In the genomic region with DNA sequence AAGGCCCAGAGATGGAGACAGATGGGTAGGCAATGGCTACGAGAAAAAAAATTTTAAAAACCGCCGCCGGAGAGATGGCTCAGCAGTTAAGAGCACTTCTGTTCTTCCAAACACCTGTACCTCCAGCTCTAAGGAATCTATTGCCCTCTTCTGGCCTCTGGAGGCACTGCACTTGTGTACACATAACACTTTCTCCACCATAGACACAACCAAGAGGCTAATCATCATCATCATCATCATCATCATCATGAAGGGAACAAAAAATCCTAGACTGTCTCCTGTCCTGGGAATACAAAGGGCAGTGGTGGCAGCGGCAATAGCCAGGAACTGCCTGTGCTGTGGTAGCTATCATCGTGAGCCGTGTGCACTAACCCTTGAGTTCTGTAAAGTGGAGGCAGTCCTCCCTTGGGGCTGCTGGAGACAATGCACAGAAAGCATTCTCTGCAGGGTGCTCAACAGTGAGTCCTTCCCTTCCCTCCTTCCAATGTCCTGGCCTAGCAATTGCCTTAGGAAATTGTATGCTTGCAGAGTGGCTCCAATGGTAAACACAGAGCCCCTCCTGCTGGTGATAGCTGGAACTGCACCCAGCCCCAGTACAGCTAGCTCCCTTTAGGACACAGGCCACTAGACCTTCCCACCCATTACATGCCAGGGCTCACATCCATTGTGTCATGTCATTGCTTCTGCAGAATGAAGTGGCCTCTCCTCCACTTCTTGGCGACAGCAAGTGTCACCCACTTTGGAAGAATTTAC, we compare ENCODE assay signal across 9 mouse cellular contexts. TPM values are rescaled to one million over a fixed set of nuclear protein-coding genes. Genes with fewer than 3 reads are reported as not detected.
DNase-seq lines count a peak whose midpoint lies in the region; ATAC-seq and TF ChIP-seq lines count a peak whose summit lies in the region.
"Had no signal": no experiment of that assay in that cellular context is flagged by ENCODE, and none has a peak within 500 bp of the region (broad histone marks: within the 10 kb centered on the region; RNA-seq: fewer than 3 reads in every experiment).

No protein-coding gene starts in this region.

- no peak overlapping the region for H3K4me2 ChIP-seq in midbrain, embryonic 15.5 days
- H3K4me2 ChIP-seq in liver, embryonic 11.5 days: no peak overlapping the region
- H3K4me2 ChIP-seq: heart, embryonic 13.5 days had no signal

- no peaks in the 10 kb centered on the region for H3K27me3 ChIP-seq in midbrain, embryonic 10.5 days (ENCODE audit: low read depth, poor library complexity, severe bottlenecking)
- no peaks in the 10 kb centered on the region for H3K27me3 ChIP-seq in midbrain, embryonic 15.5 days (replicated peaks)
- H3K27me3 ChIP-seq in liver, embryonic 11.5 days (replicated peaks; ENCODE audit: control insufficient read depth, insufficient read depth, low read length): no peaks in the 10 kb centered on the region
- H3K27me3 ChIP-seq: heart, embryonic 13.5 days had no signal

- TF ChIP-seq CTCF in bone marrow macrophage, adult 2 months (IDR thresholded peaks at IDR 0.05; ENCODE audit: low read depth, low read length): peak; percentile 96

- ATAC-seq in midbrain, embryonic 15.5 days (replicated peaks): no peak
- peak; percentile 75 for ATAC-seq in liver, embryonic 11.5 days (replicated peaks; ENCODE audit: low FRiP score)

- no peak for TF ChIP-seq POLR2A in bone marrow macrophage, adult 2 months (IDR thresholded peaks at IDR 0.05; ENCODE audit: borderline replicate concordance, low read depth, low read length)

- no peak overlapping the region for H3K4me3 ChIP-seq in midbrain, embryonic 10.5 days
- H3K4me3 ChIP-seq in midbrain, embryonic 15.5 days: no peak overlapping the region
- no peak overlapping the region for H3K4me3 ChIP-seq in bone marrow macrophage, adult 2 months (ENCODE audit: insufficient read depth, low read length)
- no peak overlapping the region for H3K4me3 ChIP-seq in liver, embryonic 11.5 days (ENCODE audit: low read depth, low read length)
- H3K4me3 ChIP-seq: heart, embryonic 13.5 days had no signal

- no peaks in the 10 kb centered on the region for H3K4me1 ChIP-seq in midbrain, embryonic 10.5 days
- no peaks in the 10 kb centered on the region for H3K4me1 ChIP-seq in midbrain, embryonic 15.5 days
- peaks cover 9% of the 10 kb centered on the region for H3K4me1 ChIP-seq in bone marrow macrophage, adult 2 months (ENCODE audit: control insufficient read depth, insufficient read depth, low read length)
- H3K4me1 ChIP-seq in liver, embryonic 11.5 days (replicated peaks; ENCODE audit: control insufficient read depth, insufficient read depth, low read length): no peaks in the 10 kb centered on the region
- H3K4me1 ChIP-seq: heart, embryonic 13.5 days had no signal

- DNase-seq in midbrain, embryonic 10.5 days (ENCODE audit: low spot score): peak; percentile 67
- peak; percentile 14 to 23 for DNase-seq in gastrocnemius, adult 8-10 months (ENCODE audit: low spot score in 2 of 2)
- peak; percentile 78 for DNase-seq in kidney, adult 9 months
- DNase-seq in liver, embryonic 11.5 days (ENCODE audit: low spot score): peak; percentile 78
- peak; percentile 49 for DNase-seq in ovary, postnatal 10 days (ENCODE audit: low spot score)
- peak; percentile 74 to 85 for DNase-seq in thymus, postnatal 10 days (ENCODE audit: low spot score in 2 of 2)

- peaks cover 51% of the 10 kb centered on the region for H3K36me3 ChIP-seq in midbrain, embryonic 10.5 days
- peaks cover 36% of the 10 kb centered on the region for H3K36me3 ChIP-seq in midbrain, embryonic 15.5 days (replicated peaks)
- peaks cover 33% of the 10 kb centered on the region for H3K36me3 ChIP-seq in liver, embryonic 11.5 days (ENCODE audit: control insufficient read depth, insufficient read depth, low read length)

- no peak overlapping the region for H3K9ac ChIP-seq in midbrain, embryonic 15.5 days
- no peak overlapping the region for H3K9ac ChIP-seq in liver, embryonic 11.5 days (ENCODE audit: low read depth, low read length)
- H3K9ac ChIP-seq: heart, embryonic 13.5 days had no signal

- H3K27ac ChIP-seq in midbrain, embryonic 10.5 days (replicated peaks): no peak overlapping the region
- H3K27ac ChIP-seq in midbrain, embryonic 15.5 days: no peak overlapping the region
- H3K27ac ChIP-seq in bone marrow macrophage, adult 2 months (ENCODE audit: insufficient read depth, low read depth, low read length): no peak overlapping the region
- no peak overlapping the region for H3K27ac ChIP-seq in liver, embryonic 11.5 days (ENCODE audit: low read depth, low read length)
- H3K27ac ChIP-seq: heart, embryonic 13.5 days had no signal

- peaks cover 17% of the 10 kb centered on the region for H3K9me3 ChIP-seq in midbrain, embryonic 10.5 days (replicated peaks)
- 0 out of 2 replicates have a peak, but pooled peaks cover 3% of the 10 kb centered on the region for H3K9me3 ChIP-seq in midbrain, embryonic 15.5 days
- no peaks in the 10 kb centered on the region for H3K9me3 ChIP-seq in liver, embryonic 11.5 days (ENCODE audit: control insufficient read depth, low read length)

- WGBS in midbrain, embryonic 10.5 days: 72% methylated on average over 8 of the region's 8 CpGs
- 76% methylated on average over 8 of the region's 8 CpGs for WGBS in midbrain, embryonic 15.5 days
- WGBS in liver, embryonic 11.5 days: 55% methylated on average over 8 of the region's 8 CpGs

RNA-seq across cellular contexts. Expression of gene Ppp1r8, which starts 19.2 kb away (rescaled TPM):
- polyA plus RNA-seq in midbrain, embryonic 10.5 days (2016; fragmentation: Nextera tagmentation; extraction: Ambion mirVana): 78.1 and 79.8 TPM in 2 replicates
- polyA plus RNA-seq in midbrain, embryonic 15.5 days (2015; fragmentation: Nextera tagmentation; extraction: Ambion mirVana): 52.8 and 59.9 TPM in 2 replicates
- polyA plus RNA-seq in bone marrow macrophage, adult 2 months (2012; ENCODE audit: insufficient read depth, insufficient read length, missing spikeins): 24.3 and 28.5 TPM in 2 replicates
- 10 to 100 TPM; 11.9 to 16.5 (median 12.9) TPM for total RNA-seq in gastrocnemius, adult 8-10 months (2022)
- polyA plus RNA-seq in liver, embryonic 11.5 days (2014; fragmentation: Nextera tagmentation; extraction: Ambion mirVana): 44.0 and 50.5 TPM in 2 replicates

RNA-seq across cellular contexts. Expression of gene Themis2, which starts 27.6 kb away (rescaled TPM):
- polyA plus RNA-seq in midbrain, embryonic 10.5 days (2016; fragmentation: Nextera tagmentation; extraction: Ambion mirVana): 0.86 and 1.2 TPM in 2 replicates
- polyA plus RNA-seq in midbrain, embryonic 15.5 days (2015; fragmentation: Nextera tagmentation; extraction: Ambion mirVana): 0.62 and 0.65 TPM in 2 replicates
- polyA plus RNA-seq in bone marrow macrophage, adult 2 months (2012; ENCODE audit: insufficient read depth, insufficient read length, missing spikeins): 132 and 141 TPM in 2 replicates
- under 1 TPM; 0.41 to 0.58 (median 0.50) TPM for total RNA-seq in gastrocnemius, adult 8-10 months (2022)
- polyA plus RNA-seq in liver, embryonic 11.5 days (2014; fragmentation: Nextera tagmentation; extraction: Ambion mirVana): 2.7 and 3.3 TPM in 2 replicates

RNA-seq across cellular contexts. Expression of gene Rpa2, which starts 55.7 kb away (rescaled TPM):
- polyA plus RNA-seq in midbrain, embryonic 10.5 days (2016; fragmentation: Nextera tagmentation; extraction: Ambion mirVana): 174 and 200 TPM in 2 replicates
- 32.9 and 34.5 TPM in 2 replicates for polyA plus RNA-seq in midbrain, embryonic 15.5 days (2015; fragmentation: Nextera tagmentation; extraction: Ambion mirVana)
- 18.4 and 21.8 TPM in 2 replicates for polyA plus RNA-seq in bone marrow macrophage, adult 2 months (2012; ENCODE audit: insufficient read depth, insufficient read length, missing spikeins)
- 10 to 100 TPM; 15.3 to 18.7 (median 17.6) TPM for total RNA-seq in gastrocnemius, adult 8-10 months (2022)
- 156 and 165 TPM in 2 replicates for polyA plus RNA-seq in liver, embryonic 11.5 days (2014; fragmentation: Nextera tagmentation; extraction: Ambion mirVana)

Comparison
In these comparisons a context has a peak if more than half of its experiments do, and no peak if none do; other contexts are left out.
1. DNase-seq: peak in every context shown above with its lines; median percentile 80 in thymus, postnatal 10 days; 78 in kidney, adult 9 months; 78 in liver, embryonic 11.5 days; 67 in midbrain, embryonic 10.5 days; 49 in ovary, postnatal 10 days; 18 in gastrocnemius, adult 8-10 months.
2. RNA of gene Themis2, which starts 27.6 kb away (polyA plus RNA-seq): 132 to 141 TPM in bone marrow macrophage, adult 2 months; 2.7 to 3.3 TPM in liver, embryonic 11.5 days, 0.86 to 1.2 TPM in midbrain, embryonic 10.5 days and 0.62 to 0.65 TPM in midbrain, embryonic 15.5 days; every median in the first group is over 10 times any median in the second.